Mouse (Mus musculus) bone marrow macrophage, adult 2 months (primary cell): ENCODE measurements around the gene Sema4a.

ENCODE experiments used
- CTCF ChIP-seq: IDR thresholded peaks from 2 replicates; pipeline ENCODE4 v1.5.1; 2012; ENCODE audit warnings: low read depth, mild to moderate bottlenecking, low read length, moderate library complexity
- POLR2A ChIP-seq: IDR thresholded peaks from 2 replicates; pipeline ENCODE4 v1.6.1; 2012; ENCODE audit warnings: mild to moderate bottlenecking, low read depth, low read length, borderline replicate concordance

GRCm38 (mm10) chr3:88469466-88469865 lies 8.5 kb upstream of the Sema4a start:
- TF ChIP-seq CTCF (no peak), POLR2A (no peak)
